Mouse (Mus musculus): Measurements from ENCODE around the gene Mrps18b.

GRCm38 (mm10) chr17:35914975-35915374, 1.2 kb downstream of the Mrps18b start:
- no peak for TF ChIP-seq POLR2A (IDR thresholded peaks at IDR 0.05; ENCODE audit: borderline replicate concordance, insufficient read depth, low read length)
- no peak for TF ChIP-seq CTCF (IDR thresholded peaks at IDR 0.05; ENCODE audit: borderline replicate concordance, insufficient read depth, low read depth, low read length)
